ENCODE assay signal across 8 mouse cellular contexts in the genomic region with DNA sequence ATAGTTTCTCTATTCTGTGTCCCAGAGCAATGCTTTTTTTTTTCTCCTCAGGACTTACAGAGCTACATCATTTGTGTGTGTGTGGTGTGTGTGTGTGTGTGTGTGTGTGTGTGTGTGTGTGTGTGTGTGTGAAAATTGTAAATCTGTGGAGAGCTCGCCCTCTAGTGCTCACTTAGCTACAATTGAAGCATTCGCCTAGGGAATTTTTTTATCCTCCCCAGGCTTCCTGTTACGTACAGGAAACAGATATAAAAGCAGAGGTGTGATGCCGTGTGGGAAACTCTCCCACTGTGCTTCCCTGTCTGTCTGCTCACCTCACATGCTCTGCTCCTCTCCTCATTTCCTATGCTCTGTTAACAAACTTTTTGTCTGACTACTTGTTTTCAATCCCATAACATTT. TPM values are rescaled to one million over a fixed set of nuclear protein-coding genes. Genes with fewer than 3 reads are reported as not detected.
DNase-seq lines count a peak whose midpoint lies in the region; ATAC-seq lines count a peak whose summit lies in the region.

No protein-coding gene starts in this region.

- no peaks in the 10 kb centered on the region for H3K4me1 ChIP-seq in neural tube, embryonic 15.5 days

- H3K9me3 ChIP-seq in neural tube, embryonic 15.5 days (replicated peaks), result no peaks in the 10 kb centered on the region

- H3K36me3 ChIP-seq in neural tube, embryonic 15.5 days, result peaks cover 16% of the 10 kb centered on the region

- H3K27me3 ChIP-seq in neural tube, embryonic 15.5 days (replicated peaks), result no peaks in the 10 kb centered on the region

- no peak overlapping the region for H3K27ac ChIP-seq in neural tube, embryonic 15.5 days (replicated peaks)

- intact Hi-C loops in left cerebral cortex, postnatal 14 days (cut with DNase I), result loop anchor here (2.0 to 10.0 kb wide), 2 partner anchors 96 to 310 kb away; partner anchors contain the start of genes Csnk1g1 and Trip4

- 44% methylated on average over 4 of the region's 4 CpGs for WGBS in neural tube, embryonic 15.5 days

- peak overlapping the region; percentile 30; the same call in 1 of the 2 replicates for H3K4me2 ChIP-seq in neural tube, embryonic 15.5 days

- no peak overlapping the region for H3K9ac ChIP-seq in neural tube, embryonic 15.5 days (replicated peaks)

- DNase-seq in urinary bladder, postnatal 14 days (ENCODE audit: low spot score), result peak; percentile 49
- DNase-seq in urinary bladder, postnatal 10 days (ENCODE audit: low spot score), result no peak
- DNase-seq in c-Kit-positive CD71-negative TER-119-negative erythroid progenitor cells, embryonic 14.5 days (ENCODE audit: low read depth), result peak; percentile 5
- peak; percentile 12 to 24 for DNase-seq in frontal cortex, postnatal 14 days (ENCODE audit: low spot score in 2 of 2)
- DNase-seq in kidney, adult 18-20 months, result peak; percentile 24
- DNase-seq in left cerebral cortex, postnatal 14 days (ENCODE audit: low spot score in 2 of 2), result peak; percentile 65 to 86
- DNase-seq in yolk sac, embryonic 10.5 days (ENCODE audit: low spot score), result peak; percentile 16

- H3K4me3 ChIP-seq in neural tube, embryonic 15.5 days (replicated peaks), result no peak overlapping the region

- ATAC-seq in neural tube, embryonic 15.5 days (ENCODE audit: low FRiP score), result no peak

RNA-seq across cellular contexts. Expression of gene Ppib, which starts 55.6 kb away (rescaled TPM):
- total RNA-seq in left cerebral cortex, postnatal 14 days (2021), result 100 to 1,000 TPM; 231 to 238 TPM
- polyA plus RNA-seq in neural tube, embryonic 15.5 days (2015; fragmentation: Nextera tagmentation; extraction: Ambion mirVana), result 371 and 378 TPM in 2 replicates
